Mouse (Mus musculus) kidney, postnatal 25 days (tissue): ENCODE results near the gene Stra6.

Experiments
- DNase-seq, 2 experiments: peaks; one replicate each; pipeline ENCODE4 v3.0.0; 2021; ENCODE audit warnings: mixed read lengths in 2 of 2

The Stra6 gene

DNA sequence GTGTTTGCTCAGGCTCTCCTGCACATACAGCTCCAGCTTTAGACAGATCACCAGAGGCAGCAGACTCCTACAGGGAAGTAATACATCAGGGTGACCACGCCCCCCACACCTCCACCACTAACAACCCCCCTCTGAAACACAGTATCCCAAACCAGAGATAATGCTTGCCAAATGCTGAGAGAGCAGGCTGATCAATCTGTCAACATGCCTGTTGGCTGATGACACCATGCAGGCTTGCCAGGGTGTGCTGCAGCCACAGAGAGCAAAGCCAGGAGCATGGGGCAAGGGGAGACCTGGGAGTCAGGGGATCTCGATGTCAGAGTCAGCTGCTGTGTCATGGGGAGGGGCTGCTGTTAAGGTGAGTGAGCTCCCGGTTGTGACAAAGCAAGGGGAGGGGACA lies at the start of gene Stra6:
Gene Stra6 (plus strand): TSS at position 258 of the 400 bp plus-strand sequence.
- no peak for DNase-seq

DNA sequence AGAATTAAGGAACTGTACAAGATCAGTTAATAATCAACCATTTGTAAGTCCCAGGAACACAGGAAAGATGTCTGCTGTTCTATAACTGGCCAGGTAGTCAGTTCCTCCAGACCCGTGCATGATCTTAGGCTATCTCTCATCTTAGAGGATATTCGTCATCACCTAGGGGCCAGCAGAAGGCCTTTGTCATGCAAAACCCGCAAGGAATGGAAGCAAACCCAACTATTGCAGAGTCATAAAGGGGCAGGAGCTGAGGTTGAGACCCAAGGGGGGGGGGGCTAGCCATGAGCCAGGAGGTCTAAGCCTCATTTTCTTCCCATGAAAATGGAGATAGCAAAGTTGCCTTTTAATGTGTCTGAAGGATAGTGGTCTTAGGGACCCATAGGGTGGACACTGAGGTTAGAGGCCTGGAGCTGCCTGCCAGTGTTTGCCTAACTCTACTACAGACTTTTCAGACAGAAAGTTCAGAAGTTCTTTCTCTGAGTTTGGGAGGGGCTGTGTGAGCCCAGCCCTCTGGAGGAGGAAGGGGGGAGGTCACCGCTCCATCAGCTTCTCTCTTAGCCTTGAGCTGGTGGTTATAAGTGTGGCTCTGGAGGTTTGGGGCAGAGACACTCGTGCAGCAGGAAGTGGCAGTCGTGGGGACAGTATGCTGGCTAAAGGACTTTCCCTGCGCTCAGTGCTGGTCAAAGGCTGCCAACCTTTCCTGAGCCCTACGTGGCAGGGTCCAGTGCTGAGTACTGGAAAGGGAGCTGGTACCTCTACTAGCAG lies 49.0 kb upstream of the Stra6 start:
- no peak for DNase-seq

DNA sequence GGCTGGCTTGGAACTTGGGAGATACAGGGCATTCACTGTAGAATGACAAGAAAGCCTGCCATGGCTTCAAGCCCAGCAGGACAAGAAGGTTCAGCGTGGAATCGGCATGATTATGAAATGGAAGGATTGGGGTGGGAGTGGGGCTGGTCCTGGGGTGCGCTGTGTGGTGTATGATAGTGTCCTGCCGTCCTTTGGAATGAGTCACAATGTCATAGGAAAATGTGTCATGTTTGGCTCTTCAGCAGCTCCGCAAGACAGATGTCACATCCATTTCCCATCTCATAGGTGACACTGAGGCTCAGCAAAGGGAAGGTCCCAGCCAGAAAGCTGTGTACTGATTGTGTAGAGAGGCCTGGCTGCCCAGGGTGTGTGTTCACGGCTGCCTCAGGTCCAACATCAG lies 47.7 kb upstream of the Stra6 start:
- no peak for DNase-seq

DNA sequence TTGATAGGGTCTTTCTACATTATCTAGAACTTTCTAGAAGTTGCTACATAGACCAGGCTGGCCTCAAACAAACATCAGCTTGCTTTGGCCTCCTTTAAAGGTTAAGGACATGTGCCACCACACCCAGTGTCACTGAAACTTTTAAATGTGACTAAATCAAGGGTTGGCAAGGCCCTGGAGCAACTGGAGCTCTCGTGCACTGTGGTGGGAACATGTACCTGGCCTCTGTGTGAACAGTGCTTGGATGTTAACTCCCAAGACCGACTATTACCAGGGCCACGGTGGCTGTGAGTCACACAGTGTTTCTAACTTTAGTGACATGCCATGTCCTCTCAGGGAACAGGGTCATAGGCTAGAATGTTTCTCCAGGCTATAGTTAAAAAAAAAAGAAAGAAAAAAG lies 46.6 kb upstream of the Stra6 start:
- no peak for DNase-seq

DNA sequence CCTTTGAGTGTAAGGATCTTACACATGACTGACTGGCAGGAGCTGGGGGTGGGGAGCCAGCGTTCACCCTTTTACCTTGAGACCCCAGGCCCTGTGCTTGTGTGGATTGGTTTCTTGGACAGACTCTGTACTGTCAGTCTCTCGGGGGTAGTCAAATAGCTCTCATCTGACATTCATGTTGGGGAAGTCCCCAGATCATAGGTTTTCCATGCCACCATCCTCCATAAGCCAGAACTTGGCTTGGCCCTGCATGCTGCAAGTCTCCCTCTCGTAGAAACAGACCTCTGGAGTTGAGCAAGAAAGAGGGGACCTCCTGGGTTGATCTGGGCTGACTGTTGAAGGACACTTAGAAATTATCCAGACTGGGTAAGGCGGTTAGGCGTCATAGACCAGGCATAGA lies 45.2 kb upstream of the Stra6 start:
- no peak for DNase-seq

DNA sequence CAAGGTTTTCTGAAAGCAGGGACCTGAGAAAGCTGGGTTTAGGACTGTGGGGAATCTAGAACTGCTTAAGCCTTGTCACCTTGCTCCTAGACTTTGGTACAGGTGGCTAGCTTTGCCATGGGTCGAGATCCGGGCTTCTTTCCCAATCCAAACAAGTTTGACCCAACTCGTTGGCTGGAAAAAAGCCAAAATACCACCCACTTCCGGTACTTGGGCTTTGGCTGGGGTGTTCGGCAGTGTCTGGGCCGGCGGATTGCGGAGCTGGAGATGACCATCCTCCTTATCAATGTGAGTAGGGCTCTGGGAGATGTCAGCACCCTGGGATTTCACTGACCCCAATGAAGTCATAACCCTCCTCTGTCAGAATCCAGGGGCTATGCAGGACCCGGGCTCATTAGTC lies 37.6 kb upstream of the Stra6 start:
- no peak for DNase-seq

DNA sequence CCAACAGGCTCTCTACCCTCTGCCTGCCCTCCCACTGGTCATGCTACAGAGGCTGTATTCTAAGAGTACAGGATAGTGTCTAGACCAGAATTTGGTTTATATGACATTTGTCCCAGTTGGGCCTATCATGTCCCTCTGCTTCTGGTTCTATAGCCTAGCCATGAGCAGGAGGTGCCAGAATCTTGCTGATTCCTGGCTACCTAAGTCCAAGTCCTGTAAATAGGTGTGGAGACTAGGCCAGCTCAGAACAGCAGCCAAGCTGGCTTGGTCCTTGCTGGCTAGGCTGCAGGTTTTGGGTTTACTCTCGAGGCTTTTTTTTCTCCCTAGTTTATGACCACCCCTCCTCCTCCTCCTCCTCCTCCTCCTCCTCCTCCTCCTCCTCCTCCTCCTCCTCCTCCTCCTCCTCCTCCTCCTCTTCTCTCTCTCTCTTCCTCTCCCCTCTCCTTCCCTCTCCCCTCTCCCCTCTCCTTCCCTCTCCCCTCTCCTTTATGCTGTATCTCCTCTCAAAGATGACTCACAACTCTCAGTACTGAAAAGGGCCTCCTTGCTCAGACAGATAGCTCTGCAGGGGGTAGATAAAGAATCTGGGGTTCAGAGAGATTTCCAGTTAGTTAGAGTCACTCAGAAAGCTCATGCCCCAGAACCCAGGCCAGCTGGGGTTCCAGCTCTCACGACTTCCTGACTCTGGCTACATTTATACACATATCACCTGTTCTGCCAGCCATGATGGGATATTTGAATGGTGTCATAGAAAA lies 36.0 kb upstream of the Stra6 start:
- no peak for DNase-seq

DNA sequence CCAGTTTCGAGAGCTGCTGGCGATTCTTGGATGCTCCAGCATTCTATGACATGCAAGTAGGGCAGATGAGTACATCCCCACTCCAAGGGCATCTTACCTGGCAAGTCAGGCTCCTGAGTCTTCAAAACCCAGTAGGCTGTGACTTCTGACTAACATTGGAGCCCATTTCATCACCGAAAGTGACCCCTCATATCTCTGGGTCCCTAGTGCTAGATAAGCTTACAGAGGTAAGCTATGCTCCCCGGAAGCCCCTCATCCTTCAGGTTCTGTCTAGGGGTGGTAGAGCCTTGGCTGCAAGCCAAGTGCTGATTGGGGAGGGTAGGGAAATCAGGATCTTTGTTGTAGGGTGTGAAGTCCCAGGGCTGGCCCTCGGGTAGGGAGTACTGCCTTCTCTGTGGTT lies 34.7 kb upstream of the Stra6 start:
- DNase-seq, result no peak

DNA sequence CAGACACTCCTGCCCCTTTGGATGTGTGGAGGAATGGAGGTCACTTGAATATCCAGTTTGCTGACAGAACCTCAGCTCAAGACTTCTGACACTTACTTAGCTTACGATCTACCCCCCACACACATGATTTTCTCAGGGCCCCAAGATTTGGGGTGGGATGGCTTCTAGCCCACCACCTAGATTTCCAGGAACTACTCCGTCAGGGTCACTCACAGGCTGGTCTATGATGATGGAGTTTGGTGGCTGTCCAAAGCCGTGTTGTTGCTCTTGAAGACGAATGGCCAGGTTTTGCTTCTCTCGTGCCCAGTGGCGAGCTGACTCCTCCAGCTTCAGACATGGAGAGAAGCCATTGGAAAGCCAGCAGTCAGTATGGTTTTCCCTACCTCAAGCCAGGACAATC lies 34.0 kb upstream of the Stra6 start:
- no peak for DNase-seq

DNA sequence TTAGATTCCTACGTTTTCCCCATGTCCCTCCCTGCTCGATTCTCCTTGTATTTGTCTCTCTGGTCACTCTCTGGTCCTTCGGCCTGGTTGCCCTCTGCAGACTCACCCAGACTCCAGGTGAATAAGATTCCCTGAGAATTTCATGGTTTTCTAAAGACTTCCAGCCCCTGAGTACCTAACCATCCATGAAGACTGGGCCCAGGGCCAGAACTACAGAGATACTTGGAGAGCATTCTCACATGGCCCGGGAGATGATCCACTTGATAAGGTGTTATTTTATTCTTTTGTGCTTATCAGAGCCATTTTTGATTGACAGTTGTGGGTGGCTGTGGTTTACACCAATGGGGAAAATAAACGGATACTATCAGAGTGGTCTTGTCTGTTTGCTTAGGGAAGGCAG lies 31.7 kb upstream of the Stra6 start:
- peak in 1 of 2 experiments; percentile 45 for DNase-seq

DNA sequence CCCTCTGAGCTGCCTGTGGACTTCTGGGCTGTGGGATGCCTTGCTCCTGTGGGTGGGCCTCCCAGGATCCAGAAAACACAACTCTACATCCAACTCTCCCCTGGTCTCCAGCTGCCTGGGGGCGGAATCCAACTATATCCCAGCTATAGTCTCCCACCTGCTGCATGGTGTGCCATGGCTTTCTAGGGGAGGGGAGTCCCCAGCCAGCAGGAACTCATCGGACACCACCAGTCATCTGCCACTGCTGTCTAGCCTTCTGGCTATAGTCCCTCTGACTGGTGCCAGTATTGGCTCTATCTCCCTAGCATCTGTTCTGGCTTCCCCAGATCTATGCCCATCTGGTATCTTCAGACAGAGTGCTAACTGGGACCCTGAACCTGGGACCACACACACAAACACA lies 28.1 kb upstream of the Stra6 start:
- no peak for DNase-seq

DNA sequence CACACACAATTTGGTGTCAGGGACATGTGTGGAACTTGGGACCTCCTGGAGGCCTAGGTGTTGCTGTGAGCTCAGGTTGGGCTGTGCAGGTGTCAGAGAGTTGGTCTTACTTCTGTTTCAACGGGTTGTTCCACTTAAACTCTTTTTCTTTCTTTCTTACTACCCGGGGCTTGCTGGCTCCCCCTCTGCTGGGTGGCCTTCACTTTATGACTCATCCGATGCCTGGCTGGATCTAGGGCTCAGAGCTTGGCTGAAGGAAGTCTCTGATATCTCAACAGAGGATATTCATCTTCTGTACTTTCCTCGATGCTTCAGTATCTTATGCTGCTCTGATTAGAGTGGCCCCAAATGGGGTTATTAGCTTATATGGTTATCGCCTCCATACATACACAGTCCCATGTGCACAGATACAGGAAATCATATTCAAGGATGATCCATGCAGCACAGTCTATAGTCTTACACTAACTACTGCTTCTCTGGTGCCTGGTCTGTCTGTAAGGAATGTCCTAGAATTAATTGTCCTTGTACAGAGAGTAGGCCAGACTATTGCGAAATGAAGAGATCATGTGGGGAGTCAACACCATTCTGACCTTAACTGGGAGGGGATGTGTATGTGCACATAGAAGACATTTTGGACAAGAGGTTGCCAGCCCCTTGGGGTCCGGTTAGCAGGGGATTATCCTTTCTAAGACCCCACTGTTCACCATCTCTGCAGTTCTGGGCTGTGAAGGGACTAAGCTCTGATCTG lies 27.5 kb upstream of the Stra6 start:
- DNase-seq, result no peak

DNA sequence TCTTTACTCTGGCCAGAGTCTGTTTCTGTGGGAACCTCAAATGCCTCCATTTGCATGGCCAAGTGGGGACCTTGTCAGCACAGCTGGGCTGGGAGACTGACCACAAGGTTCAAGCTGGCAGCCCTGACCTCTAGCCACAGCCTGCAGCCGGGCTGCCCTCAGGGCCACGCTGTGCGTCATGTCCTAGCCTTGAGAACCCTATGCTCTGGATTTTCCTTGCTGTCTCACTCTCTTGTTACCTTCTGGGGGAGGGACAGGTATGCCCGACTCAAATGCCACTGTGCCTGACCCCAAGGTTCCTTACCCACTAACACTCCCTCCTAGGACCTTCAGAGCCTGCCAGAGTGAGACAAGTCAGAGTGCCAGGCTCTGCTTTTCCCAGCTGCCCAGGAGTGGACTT lies 26.6 kb upstream of the Stra6 start:
- no peak for DNase-seq

DNA sequence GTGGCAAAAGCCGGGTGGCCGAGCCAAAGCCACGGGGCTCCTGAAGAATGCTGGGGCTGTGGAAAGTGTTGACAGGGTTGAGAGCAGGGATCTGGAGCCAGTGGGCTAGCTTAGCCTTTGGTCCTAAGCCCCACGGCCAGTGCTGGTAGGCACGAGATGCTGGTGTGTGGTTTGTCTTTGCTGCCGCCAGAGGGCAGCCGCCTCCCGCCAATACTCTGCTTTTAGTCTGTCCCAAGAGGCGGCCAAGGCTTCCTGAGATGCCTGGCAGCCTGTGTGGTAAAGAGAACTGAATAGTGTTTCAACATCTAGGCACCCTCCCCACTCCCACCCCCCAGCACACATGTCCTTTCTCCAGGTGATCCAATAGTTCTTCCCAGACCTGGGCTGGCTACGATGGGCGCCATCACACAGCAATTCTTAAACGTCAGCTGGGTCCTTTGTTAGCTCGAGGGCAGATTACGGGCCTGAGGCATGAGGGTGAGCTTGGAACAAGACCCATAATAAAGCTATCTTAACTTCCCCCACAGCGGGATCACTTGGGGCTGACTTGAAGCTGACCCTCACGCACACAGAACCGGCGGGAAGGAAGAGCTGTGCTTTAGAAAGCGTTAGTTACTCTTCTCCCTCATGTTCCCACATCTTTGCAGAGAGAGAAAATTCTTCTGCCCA lies 25.0 kb upstream of the Stra6 start:
- peak; percentile 82 for DNase-seq

DNA sequence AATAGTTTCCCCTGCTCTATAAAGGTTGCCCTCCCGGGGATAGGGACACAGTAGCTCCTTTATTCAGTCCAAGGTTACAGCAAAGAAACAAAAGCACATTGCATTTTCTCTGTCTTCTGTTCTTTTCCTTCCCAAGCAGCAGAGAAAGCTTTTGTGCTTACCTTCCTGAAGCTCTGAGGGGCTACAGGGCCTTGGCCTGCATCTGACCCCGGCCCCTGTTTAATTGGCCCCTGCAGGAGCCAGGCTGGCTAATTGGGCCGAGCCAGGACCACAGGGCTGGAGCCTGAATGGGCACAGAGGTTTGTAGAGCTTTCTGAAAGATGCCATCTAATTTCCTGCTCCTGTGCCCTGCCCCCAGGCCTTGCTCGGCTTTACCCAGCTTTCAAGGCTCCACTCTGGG lies 22.6 kb upstream of the Stra6 start:
- DNase-seq, result no peak

DNA sequence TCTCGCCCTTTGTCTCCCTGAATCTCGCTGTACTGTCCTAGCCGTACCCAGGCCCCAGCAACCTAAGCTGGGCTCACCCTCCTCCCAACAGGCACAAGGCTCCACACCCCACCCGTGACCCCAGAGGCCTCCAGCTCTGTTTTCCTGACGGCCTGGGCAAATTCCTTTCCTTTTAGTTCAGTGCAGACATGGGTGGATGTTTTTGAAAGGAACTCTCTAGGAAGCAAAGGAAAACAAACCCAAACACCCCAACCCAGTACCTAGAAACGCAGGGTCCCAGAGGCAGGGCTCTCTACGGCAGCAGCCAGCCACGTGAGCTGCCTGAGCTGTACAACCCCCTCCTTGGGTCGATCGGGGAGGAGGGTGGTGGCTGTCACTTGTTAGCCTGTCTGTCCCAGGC lies 21.2 kb upstream of the Stra6 start:
- DNase-seq, result peak; percentile 19 to 58

DNA sequence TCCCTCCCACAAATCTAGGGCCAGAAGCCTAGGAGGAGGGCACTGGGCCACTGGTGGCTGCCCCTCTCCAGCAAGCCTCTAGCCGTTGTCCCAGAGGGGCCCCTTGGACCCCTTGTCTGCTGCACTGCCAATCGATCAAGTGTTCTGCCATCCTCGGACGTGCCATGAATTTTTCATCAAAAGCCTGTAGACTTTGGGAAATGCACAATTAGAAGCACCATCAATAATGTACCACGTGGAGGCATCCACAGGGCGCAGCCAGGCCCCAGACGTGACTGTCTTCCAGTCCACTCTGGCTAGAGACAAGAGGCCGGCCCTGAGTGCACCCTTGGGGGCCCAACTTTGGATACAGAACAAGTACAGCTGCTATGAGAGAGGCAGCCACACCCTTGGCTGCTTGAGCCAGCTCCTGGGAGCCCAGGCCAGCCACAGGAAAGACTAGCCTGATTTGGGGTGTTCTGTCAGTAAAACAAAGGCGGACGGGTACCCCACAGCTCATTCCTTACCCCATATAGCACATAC lies 20.0 kb upstream of the Stra6 start:
- DNase-seq, result no peak

DNA sequence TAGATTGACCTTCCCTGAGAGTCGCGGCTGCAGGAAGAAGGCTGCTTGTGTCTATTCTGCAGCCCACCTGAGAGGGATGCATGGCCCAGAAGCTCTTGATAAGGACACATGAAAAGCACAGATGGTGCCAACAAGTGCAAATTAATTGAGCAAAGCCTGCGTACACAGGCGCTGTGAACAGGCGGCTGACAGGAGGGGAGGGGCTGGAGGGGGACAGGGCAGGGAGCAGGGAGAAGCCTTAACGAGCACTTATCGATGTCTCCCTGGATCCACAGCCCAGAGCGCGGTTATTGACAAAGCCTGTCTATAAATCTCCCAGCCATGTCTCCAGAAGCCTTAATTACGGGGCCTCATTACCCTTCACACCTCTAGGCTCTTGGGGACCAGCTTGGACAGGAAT lies 18.8 kb upstream of the Stra6 start:
- DNase-seq, result no peak

DNA sequence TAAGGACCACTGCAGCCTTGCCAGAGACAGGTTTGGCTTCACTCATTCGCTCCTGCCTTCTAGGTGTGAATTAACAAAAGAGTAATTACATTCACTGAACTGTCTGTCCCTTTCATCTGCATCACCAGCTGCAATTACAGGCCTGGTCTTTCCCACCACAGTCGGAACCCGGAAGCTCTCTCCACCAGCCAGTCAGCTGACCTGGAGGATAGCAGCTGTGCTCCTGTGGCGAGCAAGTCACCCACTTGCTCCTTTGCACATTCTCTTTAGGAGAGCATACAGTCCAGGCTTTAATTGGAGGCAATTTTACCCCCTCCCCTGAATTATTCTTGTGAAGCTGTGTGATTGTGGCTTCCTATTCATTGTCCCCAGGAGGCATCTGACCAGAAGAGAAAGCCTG lies 17.9 kb upstream of the Stra6 start:
- DNase-seq, result no peak

DNA sequence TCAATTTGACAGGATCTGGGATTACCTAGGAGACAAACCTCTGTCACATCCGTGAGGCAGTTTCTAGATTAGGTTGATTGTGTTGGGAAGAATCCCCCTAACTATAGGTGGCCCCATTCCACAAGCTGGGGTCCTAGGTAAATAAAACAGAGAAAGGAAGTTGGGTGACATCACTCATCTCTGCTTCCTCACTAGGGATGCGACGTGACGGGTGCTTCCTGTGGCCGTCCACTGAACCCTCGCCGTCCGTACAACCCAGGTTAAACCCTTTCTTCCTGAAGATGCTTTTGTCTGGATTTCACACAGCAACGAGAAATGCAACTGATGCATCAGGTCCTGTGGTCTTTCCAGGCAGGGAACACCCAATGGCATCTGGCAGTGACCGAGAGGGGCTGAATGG lies 16.5 kb upstream of the Stra6 start:
- peak; percentile 51 to 81 for DNase-seq

DNA sequence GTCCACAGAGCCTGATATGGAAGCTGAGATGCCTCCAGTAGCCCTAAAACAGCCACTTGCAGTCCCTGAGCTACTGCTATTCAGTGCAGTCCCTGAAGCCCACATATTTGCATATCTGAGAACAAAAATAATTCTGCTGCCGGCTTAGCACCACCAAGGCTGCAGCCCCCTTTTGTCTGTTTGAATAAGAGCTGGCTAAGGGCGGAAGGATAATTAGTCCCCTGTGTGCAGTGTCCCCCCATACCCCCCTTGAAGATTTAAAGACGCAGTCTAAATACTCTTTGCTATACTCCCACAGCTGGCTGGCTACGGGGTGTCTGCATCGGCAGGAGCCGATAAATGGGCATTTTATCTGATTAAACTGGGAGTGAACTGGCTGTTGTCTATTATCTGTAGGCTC lies 15.0 kb upstream of the Stra6 start:
- no peak for DNase-seq

DNA sequence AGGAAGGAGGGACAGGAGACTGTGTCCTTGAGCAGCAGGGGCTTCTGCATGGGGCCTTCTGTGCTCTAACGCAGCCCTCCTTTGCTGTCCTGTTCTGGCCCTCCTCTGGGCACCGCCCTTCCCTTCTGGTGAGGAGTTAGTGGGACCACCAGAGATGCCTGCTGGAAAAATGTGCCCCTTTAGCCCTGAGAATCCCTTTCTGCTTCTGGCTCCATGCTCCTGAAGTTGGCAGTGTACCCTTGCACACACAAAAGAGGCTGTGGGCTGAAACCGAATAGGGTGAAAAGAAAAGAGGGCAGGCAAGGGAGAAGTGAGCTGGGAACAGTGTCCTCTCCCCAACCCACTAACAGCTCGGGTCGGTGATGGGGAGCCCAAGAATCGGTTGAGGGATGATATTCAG lies 14.4 kb upstream of the Stra6 start:
- no peak for DNase-seq

DNA sequence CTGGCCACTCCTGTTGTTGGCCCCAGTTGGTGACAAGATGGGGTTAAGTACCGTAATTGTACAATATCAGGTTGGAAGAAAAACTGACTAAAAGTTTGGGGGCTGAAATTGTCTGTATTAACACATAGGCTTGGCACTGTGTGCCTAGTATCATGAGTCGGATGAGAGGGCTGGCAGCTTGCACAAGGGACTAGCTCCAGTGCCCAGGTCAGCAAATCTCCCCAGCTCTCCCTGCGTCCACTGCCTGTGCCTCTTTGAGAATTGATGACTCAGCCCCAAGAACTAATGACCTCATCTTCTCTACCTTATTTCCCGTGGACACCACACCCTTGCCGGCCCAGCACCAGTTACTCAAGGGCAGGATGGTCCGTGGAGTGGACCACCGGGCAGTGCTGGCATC lies 13.7 kb upstream of the Stra6 start:
- no peak for DNase-seq
